Mouse (Mus musculus) thymus, adult 2 months (tissue): ENCODE measurements around the gene Ggcx. TPM values are rescaled to one million over a fixed set of nuclear protein-coding genes. Genes with fewer than 3 reads are reported as not detected.

Experiments used
- DNase-seq: peaks from one replicate; pipeline ENCODE4 v3.0.0; 2021
- H3K27ac ChIP-seq: fragments of 200-500 bp; 2 replicates; pipeline ENCODE4 v1.5.1; 2012; ENCODE audit warnings: low read length, control low read depth; ENCODE audit not compliant: control insufficient read depth, insufficient read depth
- H3K27me3 ChIP-seq: fragments of 200-500 bp; 2 replicates; pipeline ENCODE4 v1.6.1; 2012; ENCODE audit warnings: mild to moderate bottlenecking, low read length, moderate library complexity, mixed read lengths; ENCODE audit not compliant: control insufficient read depth, insufficient read depth
- H3K36me3 ChIP-seq: fragments of 200-500 bp; 2 replicates; pipeline ENCODE4 v1.6.1; 2012; ENCODE audit warnings: mild to moderate bottlenecking, low read length, moderate library complexity; ENCODE audit not compliant: control insufficient read depth, insufficient read depth
- H3K4me1 ChIP-seq: fragments of 200-500 bp; replicated peaks from 2 replicates; pipeline ENCODE4 v1.6.1; 2012; ENCODE audit warnings: low read length; ENCODE audit not compliant: control insufficient read depth, insufficient read depth
- H3K4me3 ChIP-seq: fragments of 200-500 bp; 2 replicates; pipeline ENCODE4 v1.5.1; 2012; ENCODE audit warnings: mild to moderate bottlenecking, low read length, control low read depth, moderate library complexity; ENCODE audit not compliant: control insufficient read depth, insufficient read depth
- CTCF ChIP-seq: fragments of 200-500 bp; IDR thresholded peaks from 2 replicates; pipeline ENCODE4 v1.5.1; 2012; ENCODE audit warnings: mild to moderate bottlenecking, control low read depth, low read length, moderate library complexity, borderline replicate concordance; ENCODE audit not compliant: control insufficient read depth, poor library complexity, insufficient read depth; ENCODE audit errors: extremely low read depth
- POLR2A ChIP-seq: fragments of 200-500 bp; IDR thresholded peaks from 2 replicates; pipeline ENCODE4 v1.6.1; 2012; ENCODE audit warnings: mild to moderate bottlenecking, low read length, control low read depth, moderate library complexity; ENCODE audit not compliant: control insufficient read depth, poor library complexity, insufficient read depth; ENCODE audit errors: extremely low read depth
- WGBS: fragments of 180-500 bp; shearing (Covaris S2); methylation state at CpG from one replicate; pipeline ENCODE4 v1.1.7; 2018; 5-methylcytosine and 5-hydroxymethylcytosine counted together
- polyA plus RNA-seq: library from polyadenylated mRNA; depleted of rRNA; stranded (reverse); fragments of >200 nt; gene quantifications from 2 replicates; pipeline ENCODE4 v1.2.3, GENCODE M21; 2012; rRNA removed

Gene Ggcx
- polyA plus RNA-seq, 1 experiment = 14.0 TPM

GRCm38 (mm10) chr6:72479645-72480421, 65.7 kb downstream of the Ggcx start:
- no peak for TF ChIP-seq POLR2A
- TF ChIP-seq CTCF = no peak
- Histone ChIP-seq H3K4me3 (no peak overlapping the region), H3K4me1 (no peaks in the 10 kb centered on the region), H3K27me3 (no peaks in the 10 kb centered on the region), H3K36me3 (no peaks in the 10 kb centered on the region), H3K27ac (no peak overlapping the region)
- no peak for DNase-seq
- 91% methylated on average over 12 of the region's 12 CpGs for WGBS

- DNase-seq = no peak
- Histone ChIP-seq H3K27ac (no peak overlapping the region), H3K27me3 (no peaks in the 10 kb centered on the region), H3K4me1 (no peaks in the 10 kb centered on the region), H3K4me3 (no peak overlapping the region), H3K36me3 (no peaks in the 10 kb centered on the region)
- TF ChIP-seq POLR2A (no peak), CTCF (no peak)
- WGBS = 91% methylated on average over 2 of the region's 2 CpGs
Measured at GRCm38 (mm10) chr6:72480422-72480702, 66.3 kb downstream of the Ggcx start.

Other genes with a start within 250 kb of the Ggcx start
- gene Atoh8, start 178.7 kb upstream of the Ggcx start, polyA plus RNA-seq = 3.6 and 3.8 TPM in 2 replicates
- gene Sftpb, start 109.7 kb upstream of the Ggcx start, polyA plus RNA-seq = 2.5 and 6.6 TPM in 2 replicates
- 35.6 and 40.3 TPM in 2 replicates for gene Usp39, start 69.1 kb upstream of the Ggcx start, polyA plus RNA-seq
- gene 0610030E20Rik, start 67.0 kb upstream of the Ggcx start, polyA plus RNA-seq = 42.2 and 42.3 TPM in 2 replicates
- gene Tmem150a, start 58.9 kb upstream of the Ggcx start, polyA plus RNA-seq = 14.4 and 19.4 TPM in 2 replicates
- 90.7 and 98.9 TPM in 2 replicates for gene Rnf181, start 47.4 kb upstream of the Ggcx start, polyA plus RNA-seq
- gene Vamp5, start 33.8 kb upstream of the Ggcx start, polyA plus RNA-seq = 18.2 and 24.0 TPM in 2 replicates
- 104 and 149 TPM in 2 replicates for gene Vamp8, start 23.6 kb upstream of the Ggcx start, polyA plus RNA-seq
- 140 and 162 TPM in 2 replicates for gene Mat2a, start 25.2 kb downstream of the Ggcx start, polyA plus RNA-seq
- gene Sh2d6, start 107.4 kb downstream of the Ggcx start, polyA plus RNA-seq = 4.5 and 6.5 TPM in 2 replicates
- 49.1 and 50.6 TPM in 2 replicates for gene Capg, start 130.1 kb downstream of the Ggcx start, polyA plus RNA-seq
- gene Elmod3, start 184.1 kb downstream of the Ggcx start, polyA plus RNA-seq = 22.9 and 23.4 TPM in 2 replicates
- gene Retsat, start 184.2 kb downstream of the Ggcx start, polyA plus RNA-seq = 16.5 and 17.1 TPM in 2 replicates
- gene Tgoln1, start 202.7 kb downstream of the Ggcx start, polyA plus RNA-seq = 33.2 and 37.9 TPM in 2 replicates